Mouse (Mus musculus) cortical plate, adult 2 months (tissue): ENCODE data around the gene Casp3. TPM values are rescaled to one million over a fixed set of nuclear protein-coding genes. Genes with fewer than 3 reads are reported as not detected.

Experiments used
- H3K27ac ChIP-seq: fragments of 200-500 bp; 2 replicates; pipeline ENCODE4 v1.5.1; 2012; ENCODE audit warnings: low read length, control low read depth, inconsistent platforms; ENCODE audit not compliant: insufficient read depth
- H3K4me1 ChIP-seq: fragments of 200-500 bp; 2 replicates; pipeline ENCODE4 v1.6.1; 2011; ENCODE audit warnings: low read length; ENCODE audit not compliant: control insufficient read depth, insufficient read depth
- H3K4me3 ChIP-seq: fragments of 200-500 bp; 2 replicates; pipeline ENCODE4 v1.5.1; 2011; ENCODE audit warnings: mild to moderate bottlenecking, low read length, control low read depth; ENCODE audit not compliant: insufficient read depth
- CTCF ChIP-seq: fragments of 200-500 bp; IDR thresholded peaks from 2 replicates; pipeline ENCODE4 v1.5.1; 2011; ENCODE audit warnings: mild to moderate bottlenecking, control low read depth, low read length; ENCODE audit not compliant: insufficient read depth; ENCODE audit errors: extremely low read depth
- POLR2A ChIP-seq: fragments of 200-500 bp; IDR thresholded peaks from 2 replicates; pipeline ENCODE4 v1.6.1; 2011; ENCODE audit warnings: mild to moderate bottlenecking, low read length, control low read depth; ENCODE audit not compliant: insufficient read depth; ENCODE audit errors: extremely low read depth
- polyA plus RNA-seq: library from polyadenylated mRNA; depleted of rRNA; stranded (reverse); fragments of >200 nt; gene quantifications from 2 replicates; pipeline ENCODE4 v1.2.3, GENCODE M21; 2012

Gene Casp3
- polyA plus RNA-seq, 1 experiment, result 11.6 TPM

GRCm38 (mm10) chr8:46587911-46588310 lies 29.2 kb upstream of the Casp3 start:
- Histone ChIP-seq H3K27ac (no peak overlapping the region), H3K4me1 (no peaks in the 10 kb centered on the region), H3K4me3 (no peak overlapping the region)
- TF ChIP-seq POLR2A (no peak), CTCF (no peak)

GRCm38 (mm10) chr8:46588663-46589062 lies 28.4 kb upstream of the Casp3 start:
- Histone ChIP-seq H3K27ac (no peak overlapping the region), H3K4me3 (no peak overlapping the region), H3K4me1 (no peaks in the 10 kb centered on the region)
- TF ChIP-seq CTCF (no peak), POLR2A (no peak)

- Histone ChIP-seq H3K4me1 (no peaks in the 10 kb centered on the region), H3K27ac (no peak overlapping the region), H3K4me3 (no peak overlapping the region)
- TF ChIP-seq CTCF (no peak), POLR2A (no peak)
These were observed 24.0 kb upstream of the Casp3 start for GRCm38 (mm10) chr8:46593067-46593466.

GRCm38 (mm10) chr8:46593772-46594171 lies 23.3 kb upstream of the Casp3 start:
- no peaks in the 10 kb centered on the region for H3K4me1 ChIP-seq
- TF ChIP-seq CTCF, result no peak
- TF ChIP-seq POLR2A, result no peak
- H3K4me3 ChIP-seq, result no peak overlapping the region
- no peak overlapping the region for H3K27ac ChIP-seq

GRCm38 (mm10) chr8:46595593-46595992 lies 21.5 kb upstream of the Casp3 start:
- no peak overlapping the region for H3K4me3 ChIP-seq
- no peaks in the 10 kb centered on the region for H3K4me1 ChIP-seq
- TF ChIP-seq POLR2A (no peak), CTCF (no peak)
- no peak overlapping the region for H3K27ac ChIP-seq

GRCm38 (mm10) chr8:46596530-46596929 lies 20.6 kb upstream of the Casp3 start:
- no peak overlapping the region for H3K27ac ChIP-seq
- H3K4me1 ChIP-seq, result no peaks in the 10 kb centered on the region
- H3K4me3 ChIP-seq, result no peak overlapping the region
- TF ChIP-seq POLR2A (no peak), CTCF (no peak)

- Histone ChIP-seq H3K4me3 (no peak overlapping the region), H3K4me1 (no peaks in the 10 kb centered on the region), H3K27ac (no peak overlapping the region)
- TF ChIP-seq CTCF, result no peak
- no peak for TF ChIP-seq POLR2A
These were observed 19.7 kb upstream of the Casp3 start for GRCm38 (mm10) chr8:46597411-46597810.

GRCm38 (mm10) chr8:46598114-46598513 lies 19.0 kb upstream of the Casp3 start:
- TF ChIP-seq POLR2A (no peak), CTCF (no peak)
- Histone ChIP-seq H3K4me1 (no peaks in the 10 kb centered on the region), H3K27ac (no peak overlapping the region), H3K4me3 (no peak overlapping the region)

GRCm38 (mm10) chr8:46598753-46599152 lies 18.3 kb upstream of the Casp3 start:
- no peak overlapping the region for H3K4me3 ChIP-seq
- TF ChIP-seq POLR2A (no peak), CTCF (no peak)
- no peaks in the 10 kb centered on the region for H3K4me1 ChIP-seq
- no peak overlapping the region for H3K27ac ChIP-seq

- H3K4me3 ChIP-seq, result no peak overlapping the region
- TF ChIP-seq POLR2A, result no peak
- TF ChIP-seq CTCF, result no peak
- H3K27ac ChIP-seq, result no peak overlapping the region
These were observed 17.7 kb upstream of the Casp3 start for GRCm38 (mm10) chr8:46599314-46599904.

More at GRCm38 (mm10) chr8:46599314-46599904, 17.7 kb upstream of the Casp3 start:
- H3K4me1 ChIP-seq, result no peaks in the 10 kb centered on the region
